Comparison of ENCODE assay signal across 13 mouse cellular contexts in genomic region chr5:76078485-76078884, GRCm38 (mm10).
"Had no signal": no experiment of that assay in that cellular context is flagged by ENCODE, and none has a peak within 500 bp of the region (broad histone marks: within the 10 kb centered on the region; RNA-seq: fewer than 3 reads in every experiment).

No protein-coding gene starts in this region.

- H3K27ac ChIP-seq: left cerebral cortex, adult 2 months; liver, embryonic 15.5 days; stomach, postnatal 0 days had no signal

- H3K4me2 ChIP-seq: limb, embryonic 15.5 days; liver, embryonic 15.5 days; midbrain, embryonic 12.5 days; neural tube, embryonic 15.5 days had no signal

- H3K27me3 ChIP-seq: limb, embryonic 15.5 days; midbrain, embryonic 12.5 days; neural tube, embryonic 15.5 days had no signal

- ATAC-seq: intestine, postnatal 0 days had no signal

- H3K4me1 ChIP-seq: liver, embryonic 15.5 days had no signal

- H3K9me3 ChIP-seq: limb, embryonic 15.5 days; liver, embryonic 15.5 days; midbrain, embryonic 12.5 days; neural tube, embryonic 15.5 days had no signal

- H3K9ac ChIP-seq: limb, embryonic 15.5 days; liver, embryonic 15.5 days; midbrain, embryonic 12.5 days; neural tube, embryonic 15.5 days had no signal

- H3K36me3 ChIP-seq: limb, embryonic 15.5 days; liver, embryonic 15.5 days; midbrain, embryonic 12.5 days; neural tube, embryonic 15.5 days had no signal

- H3K4me3 ChIP-seq: left cerebral cortex, adult 2 months; limb, embryonic 15.5 days; liver, embryonic 15.5 days; midbrain, embryonic 12.5 days; myocyte; neural tube, embryonic 15.5 days had no signal

- DNase-seq: kidney, adult 8-10 months; kidney, postnatal 25 days; right cerebral cortex, adult 18-20 months; right cerebral cortex, postnatal 25 days; thymus, postnatal 4 days had no signal
